Mouse (Mus musculus) gastrocnemius, postnatal 25 days (tissue): ENCODE data around the gene Shank1. TPM values are rescaled to one million over a fixed set of nuclear protein-coding genes. Genes with fewer than 3 reads are reported as not detected.

Experiments
- DNase-seq: peaks from one replicate; pipeline ENCODE4 v3.0.0; 2022
- total RNA-seq, 2 experiments: library from RNA; stranded (reverse); gene quantifications; 1 replicate in 1 of 2; 2 replicates in 1 of 2; pipeline ENCODE4 v1.2.3; 2021

The Shank1 gene
- total RNA-seq, 2 experiments from 2014 or later = 0.49 to 0.54 TPM

GRCm38 (mm10) chr7:44341119-44341518 is 31.1 kb downstream of the Shank1 start:
- no peak for DNase-seq

DNA sequence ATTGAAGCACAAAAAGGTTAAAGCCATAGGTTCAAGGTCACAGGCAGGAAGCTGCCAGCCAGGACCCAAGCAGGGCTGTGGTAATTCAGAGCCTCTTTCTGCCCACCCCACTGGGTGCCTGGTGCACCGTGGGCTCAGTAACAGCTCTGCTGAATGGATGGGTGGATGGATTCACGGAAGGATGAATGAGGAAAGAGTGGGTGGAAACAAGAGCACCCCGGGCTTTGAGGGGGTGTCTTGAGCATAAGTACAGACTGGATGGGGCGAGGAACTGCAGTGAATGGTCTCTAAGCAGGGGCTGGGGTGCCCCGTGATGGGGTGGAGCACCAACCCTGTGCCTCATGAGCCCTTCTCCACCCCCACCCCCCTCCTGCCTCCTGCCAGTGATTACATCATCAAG is 31.7 kb downstream of the Shank1 start:
- DNase-seq = no peak

- no peak for DNase-seq
These were observed 33.5 kb downstream of the Shank1 start for GRCm38 (mm10) chr7:44343459-44344015.

DNA sequence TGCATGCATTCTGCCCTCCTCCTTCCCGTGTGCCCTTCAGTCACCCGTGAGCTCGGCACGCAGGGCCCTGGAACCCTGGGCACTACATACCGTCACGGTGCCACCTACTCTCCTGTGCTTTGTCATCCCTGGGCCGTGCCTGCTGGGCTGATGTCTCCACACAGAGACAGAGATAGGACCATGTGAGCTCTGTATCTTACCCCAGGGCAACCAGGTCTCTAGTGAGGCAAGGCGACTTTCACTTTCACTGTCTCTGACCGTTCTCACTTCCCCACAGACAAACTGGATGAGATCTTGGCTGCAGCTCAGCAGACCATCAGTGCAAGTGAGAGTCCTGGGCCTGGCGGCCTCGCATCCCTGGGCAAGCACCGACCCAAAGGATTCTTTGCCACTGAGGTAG is 34.6 kb downstream of the Shank1 start:
- no peak for DNase-seq

DNA sequence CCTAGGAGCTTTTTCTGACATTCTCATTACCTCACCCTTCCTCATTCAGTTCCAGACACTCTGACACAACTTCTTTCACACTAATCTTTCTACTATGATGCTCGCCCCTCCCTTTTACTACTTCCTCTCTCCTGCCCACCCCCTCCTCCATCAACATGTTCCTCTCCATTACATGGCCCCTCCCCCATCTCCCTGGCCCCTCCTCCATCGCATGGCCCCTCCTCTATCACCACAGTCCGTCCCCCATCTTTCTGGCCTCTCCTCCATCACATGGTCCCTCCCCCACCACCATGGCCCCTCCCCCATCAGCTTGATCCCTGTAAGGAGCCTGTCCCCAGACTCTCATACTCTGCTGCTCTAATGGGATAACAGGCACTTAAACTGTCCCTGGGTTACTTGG is 39.0 kb downstream of the Shank1 start:
- DNase-seq = no peak

GRCm38 (mm10) chr7:44350957-44351711 is 41.1 kb downstream of the Shank1 start:
- peak; percentile 46 for DNase-seq

GRCm38 (mm10) chr7:44351881-44352749 is 42.1 kb downstream of the Shank1 start:
- no peak for DNase-seq

DNA sequence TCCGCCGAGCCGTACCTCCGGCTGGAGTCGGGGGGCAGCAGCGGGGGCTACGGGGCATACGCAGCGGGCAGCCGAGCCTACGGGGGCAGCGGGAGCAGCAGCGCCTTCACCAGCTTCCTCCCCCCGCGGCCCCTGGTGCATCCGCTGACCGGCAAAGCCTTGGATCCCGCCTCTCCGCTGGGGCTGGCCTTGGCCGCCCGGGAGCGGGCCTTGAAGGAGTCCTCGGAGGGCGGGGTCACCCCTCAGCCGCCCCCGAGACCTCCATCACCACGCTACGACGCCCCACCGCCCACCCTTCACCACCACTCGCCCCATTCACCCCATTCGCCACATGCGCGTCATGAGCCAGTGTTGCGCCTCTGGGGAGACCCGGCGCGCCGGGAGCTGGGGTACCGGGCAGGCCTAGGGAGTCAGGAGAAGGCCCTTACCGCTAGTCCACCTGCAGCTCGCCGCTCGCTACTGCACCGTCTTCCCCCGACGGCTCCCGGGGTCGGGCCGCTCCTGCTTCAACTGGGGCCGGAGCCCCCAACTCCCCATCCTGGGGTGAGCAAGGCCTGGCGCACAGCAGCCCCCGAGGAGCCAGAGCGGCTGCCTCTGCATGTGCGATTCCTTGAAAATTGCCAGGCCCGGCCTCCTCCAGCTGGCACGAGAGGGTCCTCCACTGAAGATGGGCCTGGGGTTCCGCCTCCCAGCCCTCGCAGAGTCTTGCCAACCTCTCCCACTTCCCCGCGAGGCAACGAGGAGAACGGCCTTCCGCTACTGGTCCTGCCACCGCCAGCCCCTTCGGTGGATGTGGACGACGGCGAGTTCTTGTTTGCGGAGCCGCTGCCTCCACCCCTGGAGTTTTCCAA is 42.9 kb downstream of the Shank1 start:
- no peak for DNase-seq

DNA sequence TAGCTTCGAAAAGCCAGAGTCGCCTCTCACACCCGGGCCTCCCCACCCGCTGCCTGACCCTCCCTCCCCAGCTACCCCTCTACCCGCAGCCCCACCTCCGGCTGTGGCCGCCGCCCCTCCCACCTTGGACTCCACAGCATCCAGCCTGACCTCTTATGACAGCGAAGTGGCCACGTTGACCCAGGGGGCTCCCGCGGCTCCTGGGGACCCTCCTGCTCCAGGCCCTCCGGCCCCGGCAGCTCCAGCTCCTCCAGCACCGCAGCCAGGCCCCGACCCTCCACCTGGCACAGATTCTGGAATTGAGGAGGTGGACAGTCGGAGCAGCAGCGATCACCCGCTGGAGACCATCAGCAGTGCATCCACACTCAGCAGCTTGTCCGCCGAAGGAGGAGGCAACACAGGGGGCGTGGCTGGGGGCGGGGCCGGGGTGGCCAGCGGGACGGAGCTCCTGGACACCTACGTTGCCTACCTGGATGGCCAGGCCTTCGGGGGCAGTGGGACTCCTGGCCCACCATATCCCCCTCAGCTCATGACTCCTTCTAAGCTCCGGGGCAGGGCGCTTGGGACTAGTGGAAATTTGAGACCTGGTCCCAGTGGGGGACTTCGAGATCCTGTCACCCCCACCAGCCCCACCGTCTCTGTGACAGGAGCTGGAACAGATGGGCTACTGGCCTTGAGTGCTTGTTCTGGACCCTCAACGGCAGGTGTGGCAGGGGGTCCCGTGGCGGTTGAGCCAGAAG is 43.7 kb downstream of the Shank1 start:
- DNase-seq = no peak

DNA sequence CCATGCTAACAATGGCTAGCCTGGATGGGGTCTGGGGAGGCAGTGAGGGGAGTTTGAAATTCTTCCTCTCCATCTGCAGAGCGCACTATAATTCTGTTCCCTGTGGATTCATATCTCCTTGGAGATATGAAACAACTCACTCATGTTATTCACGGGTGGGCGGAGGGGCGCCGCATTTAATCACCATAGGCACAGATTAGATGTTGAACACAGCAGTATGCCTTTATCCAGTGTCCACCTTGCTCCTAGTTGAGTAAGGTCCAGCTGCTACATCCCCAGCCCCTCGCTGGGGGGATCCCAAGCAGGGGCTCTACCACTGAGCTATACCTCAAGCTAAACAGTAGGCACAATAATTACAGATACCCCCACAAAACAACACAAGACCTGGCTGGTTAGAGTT is 45.4 kb downstream of the Shank1 start:
- DNase-seq = no peak

- no peak for DNase-seq
These were observed 46.8 kb downstream of the Shank1 start for GRCm38 (mm10) chr7:44356590-44357481.

DNA sequence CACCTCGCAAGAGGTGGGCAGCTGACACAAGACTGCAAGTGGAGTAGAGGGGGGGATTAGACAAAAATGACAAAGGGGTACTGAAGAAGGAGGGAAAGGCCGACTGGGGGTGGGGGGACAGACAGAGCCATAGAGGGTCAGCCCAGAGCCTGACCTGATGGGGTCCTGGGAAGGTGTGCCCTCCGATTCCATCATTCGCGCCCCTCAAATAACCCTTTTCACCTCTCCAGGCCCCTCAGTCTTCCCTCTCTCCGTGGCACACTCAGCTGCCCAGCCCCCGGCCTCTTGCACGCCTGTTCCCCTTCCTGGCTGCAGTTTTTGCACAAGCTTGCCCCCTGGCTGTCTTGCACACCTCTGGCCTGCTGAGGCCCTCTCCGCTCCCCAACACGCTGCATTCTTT is 47.5 kb downstream of the Shank1 start:
- DNase-seq = no peak

DNA sequence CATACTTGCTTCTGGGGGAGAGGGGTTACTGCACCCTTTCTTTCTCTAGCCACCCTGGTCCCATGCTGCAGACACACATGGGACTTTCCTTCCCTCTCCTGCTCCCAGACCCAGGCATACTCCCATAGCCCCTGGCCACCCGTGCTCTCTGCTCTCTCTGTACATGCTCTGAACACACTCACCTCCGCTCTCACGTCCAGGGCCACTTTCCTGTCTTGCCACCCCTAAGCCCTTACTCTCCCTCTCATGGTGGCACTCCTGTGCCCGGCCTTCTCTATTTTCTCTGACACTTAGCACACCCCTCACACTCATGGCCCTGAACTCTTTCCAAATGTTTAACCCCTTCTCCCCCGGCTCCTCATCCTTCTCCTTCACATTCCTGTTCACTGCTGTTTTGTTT is 48.0 kb downstream of the Shank1 start:
- DNase-seq = no peak

DNA sequence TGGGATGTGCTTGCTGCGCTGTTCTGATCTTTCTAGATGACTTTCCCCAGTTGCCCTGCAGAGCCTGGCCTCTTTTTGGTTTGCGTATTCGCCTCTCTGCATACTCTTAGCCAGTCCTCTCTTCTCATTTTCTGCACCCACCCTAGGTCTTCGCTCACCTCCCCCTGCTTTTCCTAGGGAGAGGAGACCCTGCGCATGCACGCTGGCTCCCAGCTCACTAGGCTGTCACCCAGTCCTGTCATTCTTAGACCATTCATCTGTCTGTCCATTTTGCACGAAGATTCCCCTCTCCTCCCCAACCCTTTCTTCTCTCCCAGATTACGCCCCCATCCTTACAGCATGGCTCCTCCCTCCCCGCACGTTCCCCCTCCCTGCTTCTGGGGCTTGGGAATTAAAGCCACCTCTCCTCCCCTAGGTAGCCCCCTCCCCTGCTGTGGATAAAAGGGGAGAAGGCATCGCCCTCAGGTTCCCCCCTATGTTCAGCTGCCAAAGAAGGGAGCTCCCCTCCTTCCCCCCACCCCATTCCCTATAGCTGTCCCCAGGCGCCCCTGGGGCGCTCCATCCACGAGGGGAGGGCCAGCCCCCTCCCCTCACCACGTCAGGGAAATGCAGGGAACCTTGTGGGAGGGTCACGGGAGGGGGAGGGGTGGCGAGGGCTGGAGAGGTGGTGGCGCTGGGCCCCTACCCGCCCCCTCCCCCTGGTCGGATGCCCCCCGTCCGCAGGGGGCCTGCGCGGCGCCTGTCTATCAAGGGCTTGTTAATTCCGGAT is 49.0 kb downstream of the Shank1 start:
- no peak for DNase-seq

DNA sequence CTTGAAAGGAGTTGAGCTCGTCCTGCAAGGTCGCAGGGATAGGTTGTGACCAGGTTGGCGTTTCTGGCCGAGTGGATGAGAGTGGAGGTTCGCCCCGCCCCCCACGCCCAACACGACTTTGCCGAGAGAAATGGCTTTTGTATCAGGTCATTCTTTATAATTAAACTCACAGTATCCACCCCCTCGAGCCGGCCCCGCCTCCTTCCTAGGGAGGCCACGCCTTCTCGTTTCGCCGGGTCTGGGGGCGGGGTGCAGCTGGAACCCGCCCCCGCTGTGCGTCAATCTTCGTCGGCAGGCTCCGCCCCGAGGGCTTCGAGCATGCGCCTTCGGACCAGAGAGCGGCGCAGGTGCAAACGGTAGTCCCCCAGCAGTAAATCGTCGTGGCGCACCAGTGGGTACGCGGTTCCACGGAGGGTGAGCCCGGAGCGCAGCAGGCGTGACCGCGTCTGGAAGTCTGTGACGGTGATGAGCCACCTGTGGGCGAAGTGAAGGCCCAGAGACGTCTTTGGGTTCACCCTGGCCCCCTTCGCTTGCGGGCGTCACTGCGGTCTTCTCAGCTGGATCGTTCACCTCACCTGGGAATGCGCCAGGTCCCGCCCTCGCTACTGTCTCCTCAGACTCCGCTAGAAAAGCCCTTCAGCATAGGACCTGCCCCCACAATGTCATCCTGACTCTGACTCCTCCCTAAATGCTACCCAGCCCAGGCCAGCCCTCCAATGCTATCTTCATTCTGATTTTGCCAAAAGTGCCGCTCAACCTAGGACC is 50.0 kb downstream of the Shank1 start:
- DNase-seq = peak; percentile 79

- no peak for DNase-seq
These were observed 50.8 kb downstream of the Shank1 start for GRCm38 (mm10) chr7:44360792-44361301.

DNA sequence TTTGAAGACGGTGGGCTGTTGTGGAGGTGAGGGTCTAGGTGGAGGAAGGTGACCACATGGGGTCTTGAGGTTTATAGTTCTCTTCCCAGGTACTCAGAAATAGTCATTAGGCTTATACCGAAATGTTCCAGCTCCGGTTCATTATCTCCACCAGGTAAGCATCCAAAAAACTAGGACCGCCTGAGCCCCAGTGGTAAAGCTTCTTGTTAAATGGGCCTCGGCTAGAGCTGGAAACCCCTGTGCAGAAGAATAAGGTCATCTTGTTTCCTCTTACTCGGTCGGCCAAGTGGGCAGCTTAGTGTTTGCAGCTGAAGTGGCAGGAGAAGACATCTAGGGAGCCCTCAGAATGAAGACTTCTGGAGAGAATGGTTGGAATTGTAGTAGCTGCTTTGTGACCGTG is 62.6 kb downstream of the Shank1 start:
- DNase-seq = no peak

GRCm38 (mm10) chr7:44373460-44373859 is 63.4 kb downstream of the Shank1 start:
- DNase-seq = no peak
